Mouse (Mus musculus): ENCODE results near the gene Olfr353.

GRCm38 (mm10) chr2:36897114-36897513 is 4.4 kb upstream of the Olfr353 start:
- TF ChIP-seq CTCF (IDR thresholded peaks at IDR 0.05; ENCODE audit: low read depth) (no peak), EP300 (IDR thresholded peaks at IDR 0.05; ENCODE audit: low read depth) (no peak)
